Mouse (Mus musculus) heart, adult 2 months (tissue): ENCODE data around the gene Shroom3. TPM values are rescaled to one million over a fixed set of nuclear protein-coding genes. Genes with fewer than 3 reads are reported as not detected.

Experiments
- DNase-seq, 2 experiments: peaks; one replicate each; pipeline ENCODE4 v3.0.0; 2021
- H3K27ac ChIP-seq: fragments of 200-600 bp; 2 replicates; pipeline ENCODE4 v1.8.1; 2022
- H3K27me3 ChIP-seq: fragments of 200-500 bp; 2 replicates; pipeline ENCODE4 v1.6.1; 2012; ENCODE audit warnings: mild to moderate bottlenecking, low read length, inconsistent platforms, mixed read lengths; ENCODE audit not compliant: control insufficient read depth, insufficient read depth
- H3K36me3 ChIP-seq: fragments of 200-500 bp; 2 replicates; pipeline ENCODE4 v1.6.1; 2012; ENCODE audit warnings: low read length, inconsistent platforms; ENCODE audit not compliant: control insufficient read depth, insufficient read depth
- H3K4me1 ChIP-seq: fragments of 200-500 bp; 2 replicates; pipeline ENCODE4 v1.6.1; 2011; ENCODE audit warnings: low read length; ENCODE audit not compliant: control insufficient read depth, insufficient read depth
- H3K4me3 ChIP-seq: fragments of 200-600 bp; 2 replicates; pipeline ENCODE4 v1.8.1; 2022
- H3K79me2 ChIP-seq: fragments of 200-500 bp; replicated peaks from 2 replicates; pipeline ENCODE4 v1.6.1; 2012; ENCODE audit warnings: mild to moderate bottlenecking, inconsistent platforms, low read length, moderate library complexity, mixed read lengths; ENCODE audit not compliant: control insufficient read depth, insufficient read depth
- H3K9ac ChIP-seq: fragments of 200-500 bp; 2 replicates; pipeline ENCODE4 v1.6.1; 2012; ENCODE audit warnings: low read depth, mild to moderate bottlenecking, control low read depth, inconsistent platforms, low read length, mixed read lengths
- CTCF ChIP-seq: fragments of 200-600 bp; IDR thresholded peaks from 2 replicates; pipeline ENCODE4 v1.8.1; 2022; ENCODE audit warnings: antibody characterized with exemption, mild to moderate bottlenecking, moderate library complexity
- EP300 ChIP-seq: fragments of 200-500 bp; IDR thresholded peaks from 2 replicates; pipeline ENCODE4 v1.6.1; 2011; ENCODE audit warnings: low read depth, low read length, control low read depth; ENCODE audit not compliant: insufficient read depth
- POLR2A ChIP-seq: fragments of 200-500 bp; IDR thresholded peaks from 2 replicates; pipeline ENCODE4 v1.6.1; 2011; ENCODE audit warnings: mild to moderate bottlenecking, low read depth, low read length, control low read depth; ENCODE audit not compliant: insufficient read depth
- WGBS: fragments of 180-500 bp; shearing (Covaris S2); methylation state at CpG from one replicate; pipeline ENCODE4 v1.1.7; 2018; 5-methylcytosine and 5-hydroxymethylcytosine counted together
- intact Hi-C: fragments of 180-260 bp; cut with DNase I; formaldehyde crosslinking; loops from one replicate; pipeline ENCODE4 v1.15.1; 2025
- polyA plus RNA-seq: library from polyadenylated mRNA; depleted of rRNA; stranded (reverse); fragments of >200 nt; gene quantifications from 2 replicates; pipeline ENCODE4 v1.2.3, GENCODE M21; 2012
- total RNA-seq, 2 experiments: library from RNA; stranded (reverse); gene quantifications; 2 replicates each; pipeline ENCODE4 v1.2.3; 2021

The Shroom3 gene
- total and polyA plus RNA-seq, 3 experiments: 32.8 to 38.5 (median 32.8) TPM

- Histone ChIP-seq H3K36me3 (no peaks in the 10 kb centered on the region; the same call in 1 of the 2 replicates), H3K79me2 (no peaks in the 10 kb centered on the region), H3K9ac (no peak overlapping the region), H3K4me3 (no peak overlapping the region), H3K27ac (no peak overlapping the region; the same call in 1 of the 2 replicates), H3K27me3 (no peaks in the 10 kb centered on the region), H3K4me1 (no peaks in the 10 kb centered on the region; the same call in 1 of the 2 replicates)
- intact Hi-C loops: no loop called here
- 60% methylated on average over 15 of the region's 15 CpGs for WGBS
- DNase-seq: no peak
- TF ChIP-seq CTCF (no peak), EP300 (no peak), POLR2A (no peak)
These were observed 256.2 kb downstream of the Shroom3 start for GRCm38 (mm10) chr5:92939246-92939995.

- Histone ChIP-seq H3K4me1 (no peaks in the 10 kb centered on the region), H3K27me3 (no peaks in the 10 kb centered on the region), H3K36me3 (no peaks in the 10 kb centered on the region; the same call in 1 of the 2 replicates), H3K4me3 (no peak overlapping the region), H3K79me2 (no peaks in the 10 kb centered on the region), H3K9ac (no peak overlapping the region), H3K27ac (no peak overlapping the region)
- intact Hi-C loops: no loop called here
- WGBS: 83% methylated on average over 57 of the region's 57 CpGs
- TF ChIP-seq EP300: no peak
- no peak for TF ChIP-seq CTCF
- no peak for TF ChIP-seq POLR2A
- DNase-seq: no peak
These were observed 258.9 kb downstream of the Shroom3 start for GRCm38 (mm10) chr5:92942166-92942565.

DNA sequence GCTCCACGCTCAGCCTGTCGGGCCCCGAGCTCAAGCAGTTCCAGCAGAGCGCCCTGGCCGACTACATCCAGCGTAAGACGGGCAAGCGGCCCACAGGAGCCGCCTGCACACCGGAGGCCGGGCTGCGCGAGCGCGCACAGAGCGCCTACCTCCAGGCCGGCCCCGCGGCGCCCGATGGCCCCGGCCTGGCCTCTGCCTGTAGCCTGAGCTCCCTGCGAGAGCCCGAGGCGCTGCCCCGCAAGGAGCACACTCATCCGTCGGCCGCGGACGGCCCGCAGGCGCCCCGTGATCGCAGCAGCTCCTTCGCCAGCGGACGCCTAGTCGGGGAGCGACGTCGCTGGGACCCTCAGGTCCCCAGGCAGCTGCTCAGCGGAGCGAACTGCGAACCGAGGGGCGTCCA lies 259.3 kb downstream of the Shroom3 start:
- DNase-seq: no peak
- Histone ChIP-seq H3K36me3 (no peaks in the 10 kb centered on the region; the same call in 1 of the 2 replicates), H3K4me3 (no peak overlapping the region), H3K79me2 (no peaks in the 10 kb centered on the region), H3K9ac (no peak overlapping the region), H3K27ac (no peak overlapping the region), H3K4me1 (no peaks in the 10 kb centered on the region), H3K27me3 (no peaks in the 10 kb centered on the region)
- intact Hi-C loops: no loop called here
- TF ChIP-seq CTCF (no peak), POLR2A (no peak)
- 81% methylated on average over 47 of the region's 47 CpGs for WGBS

DNA sequence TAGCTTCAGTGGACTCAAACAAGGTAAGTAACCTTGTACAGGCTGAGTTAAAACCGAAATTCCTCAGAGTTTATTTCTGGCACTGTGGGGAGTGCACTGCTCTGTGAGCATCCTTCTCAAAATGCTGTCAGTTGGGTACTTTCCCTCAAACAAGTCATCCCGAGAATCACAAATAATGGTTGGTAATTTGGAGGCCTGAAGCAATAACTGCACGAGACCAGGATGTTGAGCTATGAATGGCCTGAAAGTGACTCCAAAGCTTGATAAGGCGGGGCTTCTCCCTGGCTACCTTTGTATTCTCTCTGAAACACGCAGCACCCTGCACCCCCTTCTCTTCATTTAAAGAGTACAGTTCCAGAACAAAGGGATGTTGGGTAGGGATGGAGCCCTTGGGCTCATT lies 261.6 kb downstream of the Shroom3 start:
- 65% methylated on average over 5 of the region's 5 CpGs for WGBS

DNA sequence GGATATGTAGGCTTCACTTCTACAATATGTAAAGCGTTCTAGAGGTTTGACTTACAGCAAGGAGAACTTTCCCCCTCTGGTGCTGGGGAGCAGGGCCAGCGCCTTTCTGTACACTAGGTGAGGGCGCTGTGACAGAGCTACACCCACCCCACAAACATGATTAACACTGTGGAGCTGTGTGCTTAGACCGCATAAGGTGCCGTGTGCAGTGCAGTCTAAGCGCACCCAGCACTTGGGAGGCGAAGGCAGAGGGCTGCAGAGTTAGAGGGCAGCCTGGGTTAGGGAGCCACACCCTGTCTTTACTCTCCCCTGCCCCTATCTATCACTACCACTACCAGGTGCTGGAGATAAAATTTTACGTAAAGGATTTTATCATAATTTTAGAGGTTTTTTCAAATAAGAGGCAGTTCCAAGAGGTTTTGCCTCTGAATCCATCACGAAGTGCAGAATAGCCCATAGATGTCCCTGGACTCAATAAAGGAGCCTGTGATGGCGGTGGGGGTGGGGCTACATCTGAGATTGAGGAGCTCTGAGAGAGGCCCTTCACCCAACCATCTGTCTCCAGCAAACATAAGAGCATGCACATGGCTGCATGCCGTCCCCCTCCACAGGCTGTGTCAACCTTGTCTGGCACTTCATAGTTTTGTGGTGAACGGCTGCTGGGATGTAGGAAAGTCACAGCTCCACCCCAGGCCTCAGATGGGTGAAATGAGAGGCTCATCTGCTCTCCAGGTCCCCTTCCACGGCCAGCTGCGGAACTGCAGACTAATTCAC lies 265.9 kb downstream of the Shroom3 start:
- no peak for DNase-seq
- WGBS: 88% methylated on average over 14 of the region's 14 CpGs
- TF ChIP-seq EP300: no peak
- TF ChIP-seq POLR2A: no peak
- TF ChIP-seq CTCF: no peak
- no peaks in the 10 kb centered on the region for H3K27me3 ChIP-seq
- H3K4me1 ChIP-seq: peaks cover 2% of the 10 kb centered on the region
- H3K27ac ChIP-seq: no peak overlapping the region
- intact Hi-C loops: no loop called here
- H3K36me3 ChIP-seq: no peaks in the 10 kb centered on the region
- H3K9ac ChIP-seq: no peak overlapping the region
- no peaks in the 10 kb centered on the region for H3K79me2 ChIP-seq
- H3K4me3 ChIP-seq: no peak overlapping the region

More for the DNA sequence above, 261.6 kb downstream of the Shroom3 start:
- no peak overlapping the region for H3K9ac ChIP-seq
- H3K27ac ChIP-seq: no peak overlapping the region
- H3K79me2 ChIP-seq: no peaks in the 10 kb centered on the region
- no peak for TF ChIP-seq EP300
- no peak overlapping the region for H3K4me3 ChIP-seq
- no peak for DNase-seq
- H3K36me3 ChIP-seq: no peaks in the 10 kb centered on the region; the same call in 1 of the 2 replicates
- no peaks in the 10 kb centered on the region for H3K27me3 ChIP-seq
- H3K4me1 ChIP-seq: no peaks in the 10 kb centered on the region
- intact Hi-C loops: no loop called here

DNA sequence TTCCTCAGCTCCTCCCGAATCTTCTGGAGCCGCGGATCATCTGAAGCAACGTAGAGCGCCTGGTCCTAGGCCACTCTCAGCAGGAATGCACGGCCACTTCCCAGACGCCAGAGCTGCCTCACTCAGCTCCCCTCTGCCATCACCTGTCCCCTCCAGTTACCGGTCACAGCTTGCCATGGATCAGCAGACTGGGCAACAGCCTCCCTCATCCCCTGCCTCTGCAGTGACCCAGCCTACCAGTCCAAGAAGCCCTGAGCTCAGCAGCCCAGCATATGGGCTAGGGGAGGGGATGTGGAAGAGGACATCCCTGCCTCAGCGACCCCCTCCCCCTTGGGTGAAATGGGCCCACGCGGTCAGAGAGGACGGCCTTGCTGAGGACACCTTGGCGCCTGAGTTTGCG lies 267.3 kb downstream of the Shroom3 start:
- peaks cover 2% of the 10 kb centered on the region for H3K4me1 ChIP-seq
- no peak for DNase-seq
- H3K9ac ChIP-seq: no peak overlapping the region
- no peak for TF ChIP-seq CTCF
- no peak for TF ChIP-seq EP300
- no peak for TF ChIP-seq POLR2A
- intact Hi-C loops: loop anchor here (5.0 kb wide), 2 partner anchors 143 to 268 kb away; partner anchors contain the start of gene Shroom3
- H3K4me3 ChIP-seq: no peak overlapping the region
- H3K79me2 ChIP-seq: no peaks in the 10 kb centered on the region
- H3K36me3 ChIP-seq: no peaks in the 10 kb centered on the region
- no peak overlapping the region for H3K27ac ChIP-seq
- H3K27me3 ChIP-seq: no peaks in the 10 kb centered on the region
- 80% methylated on average over 14 of the region's 14 CpGs for WGBS
